Mouse (Mus musculus) urinary bladder, adult 2 months (tissue): ENCODE data around the gene Ccdc86. TPM values are rescaled to one million over a fixed set of nuclear protein-coding genes. Genes with fewer than 3 reads are reported as not detected.
A peak's percentile ranks its signal among the peaks of the same experiment; 100 is the strongest.

ENCODE experiments used
- DNase-seq: peaks from one replicate; pipeline ENCODE4 v3.0.0; 2022; ENCODE audit warnings: low spot score
- polyA plus RNA-seq: library from polyadenylated mRNA; depleted of rRNA; stranded (reverse); fragments of >200 nt; gene quantifications from 2 replicates; pipeline ENCODE4 v1.2.3, GENCODE M21; 2012; rRNA removed

The Ccdc86 gene
- 7.3 and 7.9 TPM in 2 replicates for polyA plus RNA-seq

DNA sequence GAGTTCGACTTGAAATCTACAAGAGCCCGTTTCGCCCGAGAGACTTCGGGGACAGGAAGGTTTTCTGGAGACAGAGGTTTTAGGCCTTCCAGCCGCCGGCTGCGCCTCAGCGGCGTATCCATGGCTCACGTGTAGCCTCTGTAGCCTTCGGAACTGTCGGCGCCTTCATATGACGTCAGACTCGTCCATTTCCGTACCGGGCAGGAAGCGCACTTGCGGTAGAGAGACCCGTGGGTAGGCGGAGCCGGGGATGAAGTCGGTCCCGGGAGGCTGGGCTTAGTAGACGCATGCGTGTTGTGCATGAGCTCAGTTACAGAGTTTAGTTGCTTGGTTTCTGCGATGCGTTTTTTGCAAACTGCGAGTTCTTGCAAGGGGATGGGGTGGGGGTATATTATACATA lies at the start of gene Ccdc86:
Gene Ccdc86 (minus strand): TSS at position 155 of the 400 bp plus-strand sequence.
- peak; percentile 86 for DNase-seq

DNA sequence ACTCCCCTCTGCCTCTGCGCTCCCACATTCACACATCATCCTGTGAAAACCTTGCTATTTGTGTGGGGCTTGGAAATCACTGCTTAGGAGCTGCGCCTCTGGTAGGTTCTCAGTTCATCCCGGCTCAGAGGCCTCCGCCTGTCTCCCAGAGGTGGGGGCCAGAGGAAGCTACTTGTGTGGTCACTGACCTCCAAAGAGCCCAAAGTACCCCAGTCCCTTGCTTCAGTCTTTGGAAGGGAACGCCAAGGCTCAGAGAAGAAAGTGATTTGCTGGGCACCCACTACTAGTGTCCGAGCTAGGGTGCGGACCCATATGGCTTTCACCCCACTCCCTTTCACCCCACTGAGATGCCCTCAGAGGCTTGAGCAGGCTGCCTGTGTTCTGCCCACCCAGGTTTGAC lies 44.1 kb upstream of the Ccdc86 start, which contains the start of gene Ms4a15:
Gene Ms4a15 (minus strand): TSS at position 101 of the 400 bp plus-strand sequence.
- no peak for DNase-seq

DNA sequence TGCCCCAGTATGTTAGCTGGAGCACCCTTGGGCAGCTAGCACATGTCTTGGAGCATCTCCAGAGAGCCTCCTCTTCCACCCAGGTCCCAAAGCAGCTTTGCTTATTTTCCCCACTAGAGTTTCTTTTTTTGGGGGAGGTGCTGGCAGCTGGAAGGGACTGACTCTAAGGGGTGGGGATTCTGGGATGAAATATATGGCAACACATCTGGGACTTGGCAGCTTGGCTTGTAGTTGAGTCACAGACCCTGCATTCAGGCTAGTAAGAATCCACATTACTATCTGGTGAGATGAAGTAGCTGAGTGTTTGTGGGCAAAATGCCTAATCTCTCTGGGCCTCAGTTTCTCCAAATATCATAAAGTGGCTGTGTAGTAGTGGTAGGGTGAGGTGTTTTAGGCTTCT lies 42.8 kb upstream of the Ccdc86 start:
- DNase-seq, result no peak

DNA sequence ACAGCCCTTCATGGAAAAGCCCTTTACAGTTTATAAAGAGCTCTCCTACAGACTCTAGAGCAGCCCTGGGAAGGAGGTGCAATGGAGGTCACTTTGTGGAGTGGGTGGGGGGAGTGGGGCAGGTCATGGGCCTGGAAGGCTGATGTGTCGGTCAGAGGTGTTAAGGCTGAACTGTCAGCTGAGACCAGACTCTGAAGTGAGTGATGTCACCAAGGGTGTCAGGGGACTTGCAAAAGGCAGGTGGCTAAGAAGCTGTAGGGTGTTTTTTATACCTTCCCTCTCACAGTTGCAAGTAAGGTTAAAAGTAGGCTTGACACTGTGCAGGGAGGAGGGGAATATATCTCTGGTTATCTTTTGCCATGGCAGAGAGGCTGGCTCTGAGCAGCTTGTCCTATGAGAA lies 41.7 kb upstream of the Ccdc86 start:
- no peak for DNase-seq

DNA sequence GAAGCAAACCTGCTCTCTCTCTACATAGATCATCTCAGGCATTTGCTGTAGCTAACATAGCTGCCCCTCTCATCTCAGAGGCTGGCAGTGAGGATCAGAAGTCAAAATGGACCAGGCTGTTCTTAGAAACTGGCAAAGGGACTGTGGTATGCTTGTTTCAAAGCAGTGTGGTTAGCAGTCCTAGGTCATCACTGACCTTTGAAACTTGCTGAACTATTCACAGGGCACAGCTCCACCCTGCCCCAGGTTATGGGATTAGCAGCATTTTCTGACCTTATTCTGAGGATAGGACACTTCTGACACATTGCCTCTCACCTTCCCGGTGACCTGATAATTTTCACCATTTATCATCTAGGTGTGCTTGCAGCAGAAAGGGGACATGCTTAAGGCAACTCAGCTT lies 39.5 kb upstream of the Ccdc86 start:
- DNase-seq, result no peak

DNA sequence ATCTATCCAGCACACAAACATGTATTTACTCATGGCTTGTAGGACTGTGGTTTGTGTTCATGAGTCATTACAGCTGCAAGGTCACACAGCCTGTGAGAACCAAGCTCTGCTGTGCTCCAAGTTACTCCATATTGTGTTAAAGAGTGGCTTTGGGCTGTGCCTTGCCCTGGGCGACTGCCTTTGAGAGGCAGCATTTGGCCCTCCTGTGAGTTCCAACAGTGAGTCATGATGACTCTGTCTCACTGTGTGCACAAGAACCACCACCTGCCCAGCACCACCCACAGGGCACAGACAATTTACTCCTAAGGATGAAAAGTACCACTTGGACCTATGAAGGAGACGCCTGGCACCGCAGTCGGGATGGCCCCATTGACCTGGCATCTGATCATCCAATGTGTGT lies 36.8 kb upstream of the Ccdc86 start:
- no peak for DNase-seq

DNA sequence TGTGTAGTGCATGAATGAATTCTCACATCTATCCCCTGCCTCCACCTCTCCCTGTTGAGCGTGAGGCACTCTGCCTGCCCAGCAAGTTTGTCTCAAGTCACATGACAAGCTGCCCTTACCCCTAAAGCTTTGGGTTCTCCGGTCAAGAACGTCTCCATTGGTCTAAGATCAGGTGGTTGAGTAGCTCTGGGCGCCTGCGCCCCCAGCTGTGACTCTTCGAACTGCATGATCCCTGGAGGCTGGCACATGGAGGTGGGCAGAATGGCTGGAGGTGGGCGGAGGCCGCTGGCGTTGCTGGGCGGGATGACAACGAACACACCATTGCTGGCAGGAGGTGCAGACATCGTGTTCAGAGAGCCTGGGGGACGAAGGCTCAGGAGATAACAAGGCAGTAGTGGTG lies 35.5 kb upstream of the Ccdc86 start:
- DNase-seq, result no peak

DNA sequence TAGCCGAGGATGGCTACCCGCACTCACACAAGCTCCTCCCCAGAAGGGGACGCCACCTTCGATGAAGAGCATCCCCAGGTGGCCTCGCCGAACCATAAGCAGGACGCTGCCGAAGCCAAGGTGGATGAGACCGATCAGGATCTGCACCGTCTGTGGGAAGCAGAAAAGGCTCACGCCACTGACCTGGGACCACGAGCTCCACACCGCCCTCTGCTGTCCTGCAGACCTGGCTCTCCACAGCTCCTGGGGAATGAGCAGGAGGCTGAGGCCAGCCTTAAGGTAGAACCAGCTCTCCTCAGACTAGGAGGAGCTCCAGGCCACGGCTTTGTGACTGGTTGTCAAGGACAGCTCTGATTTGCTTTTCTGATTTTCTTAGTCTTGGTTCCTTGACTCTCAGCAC lies 34.1 kb upstream of the Ccdc86 start:
- no peak for DNase-seq

DNA sequence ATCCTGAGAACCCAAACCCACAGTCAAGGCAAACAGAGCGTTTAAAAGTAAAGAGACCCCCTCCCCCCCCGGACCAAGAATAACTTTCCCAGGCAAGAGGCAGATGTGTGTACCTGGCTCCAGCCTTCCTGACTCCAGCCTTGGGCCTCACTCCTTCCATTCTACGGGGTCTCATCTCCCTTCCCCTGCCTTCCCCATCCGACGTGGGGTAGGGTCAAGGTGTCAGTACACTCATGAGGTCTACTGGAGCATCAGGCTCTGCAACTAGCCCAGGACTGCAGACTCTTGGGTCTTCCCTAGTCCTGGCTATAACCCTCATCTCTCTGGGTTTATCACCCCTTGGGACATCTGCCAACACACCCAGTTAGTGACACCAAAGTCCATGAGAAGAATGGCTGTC lies 31.1 kb upstream of the Ccdc86 start:
- no peak for DNase-seq

DNA sequence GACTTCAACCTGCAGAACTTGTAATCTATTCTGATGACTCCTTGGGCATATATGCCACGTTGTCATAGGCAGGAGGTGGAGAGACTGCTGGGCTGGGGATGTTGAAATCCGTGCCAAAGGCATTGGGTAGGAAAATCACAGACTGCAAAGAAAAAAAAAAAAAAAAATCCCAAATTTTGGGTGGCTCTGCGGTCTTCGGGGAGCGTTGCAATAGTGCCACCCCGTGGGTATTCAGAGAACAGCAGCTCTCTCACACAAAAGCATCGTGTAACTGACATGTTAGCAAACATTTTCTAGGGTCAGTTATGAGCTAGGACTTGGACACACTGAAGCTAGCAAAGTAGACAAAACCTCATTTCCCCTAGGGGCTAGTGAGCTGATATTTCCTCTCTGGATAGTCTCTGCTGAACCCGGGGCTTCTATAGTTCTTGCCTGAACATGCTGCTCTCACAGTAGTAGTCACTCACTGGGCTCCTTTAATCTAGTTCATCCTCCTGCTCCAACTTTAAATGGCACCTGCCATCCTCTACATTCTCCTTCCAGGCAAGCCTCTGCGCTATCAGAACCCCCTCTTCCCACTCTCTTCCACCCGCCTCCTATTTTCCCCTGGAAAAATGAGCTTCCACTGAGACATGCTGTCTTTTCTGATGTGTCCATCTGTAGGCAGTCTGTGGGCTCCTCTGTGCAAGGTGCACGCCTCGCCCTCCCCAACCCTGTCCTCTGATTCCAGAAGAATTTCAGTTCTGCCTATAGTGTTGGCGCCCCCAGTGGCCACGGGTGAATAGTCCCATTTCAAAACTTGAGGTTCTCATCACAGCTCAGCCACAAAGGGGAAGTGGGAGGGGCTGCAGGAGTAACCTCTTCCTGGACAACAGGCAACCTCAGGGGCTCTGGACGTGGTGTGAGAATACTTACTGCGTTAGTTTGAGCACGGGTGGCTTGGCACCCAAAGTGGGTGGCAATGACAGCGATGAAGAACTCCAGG lies 30.4 kb upstream of the Ccdc86 start:
- peak; percentile 49 for DNase-seq

DNA sequence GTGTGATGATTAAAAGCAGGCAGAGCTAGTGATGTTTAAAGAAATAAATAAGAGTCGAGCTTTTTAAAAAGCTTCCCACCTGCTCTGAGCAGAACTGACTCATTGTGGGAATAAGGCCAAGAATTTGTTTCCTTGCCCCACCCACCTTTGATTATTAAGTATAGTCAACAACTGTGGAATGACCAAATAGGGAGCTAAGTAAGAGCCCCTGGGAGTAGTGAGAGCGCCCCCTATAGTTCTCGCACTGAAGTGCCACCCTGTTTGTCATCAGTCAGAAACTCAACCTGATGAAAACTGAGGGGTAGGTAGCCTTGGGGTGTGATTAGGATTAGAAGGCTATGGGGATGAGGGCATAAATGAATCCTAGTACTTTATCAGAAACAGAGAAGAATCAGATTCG lies 27.3 kb upstream of the Ccdc86 start:
- no peak for DNase-seq

DNA sequence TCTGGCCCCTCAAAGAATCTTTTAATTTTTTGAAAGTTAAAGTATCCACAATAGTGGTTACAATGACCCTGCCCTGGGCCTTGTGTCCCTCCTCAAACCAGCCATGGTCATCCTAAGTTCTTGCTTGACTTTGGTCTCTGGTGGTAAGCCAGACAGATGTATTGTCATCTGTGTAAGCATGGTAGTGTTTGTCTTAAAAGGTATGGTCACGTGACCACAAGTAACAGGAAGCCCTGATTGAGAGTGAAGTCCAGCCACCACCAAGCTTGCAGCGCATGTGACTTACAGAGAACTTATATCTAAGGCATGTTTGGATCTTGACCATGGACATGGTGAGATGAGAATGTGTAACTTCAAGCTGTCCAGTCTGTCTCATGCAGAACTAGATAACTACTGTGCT lies 26.1 kb upstream of the Ccdc86 start:
- DNase-seq, result no peak

DNA sequence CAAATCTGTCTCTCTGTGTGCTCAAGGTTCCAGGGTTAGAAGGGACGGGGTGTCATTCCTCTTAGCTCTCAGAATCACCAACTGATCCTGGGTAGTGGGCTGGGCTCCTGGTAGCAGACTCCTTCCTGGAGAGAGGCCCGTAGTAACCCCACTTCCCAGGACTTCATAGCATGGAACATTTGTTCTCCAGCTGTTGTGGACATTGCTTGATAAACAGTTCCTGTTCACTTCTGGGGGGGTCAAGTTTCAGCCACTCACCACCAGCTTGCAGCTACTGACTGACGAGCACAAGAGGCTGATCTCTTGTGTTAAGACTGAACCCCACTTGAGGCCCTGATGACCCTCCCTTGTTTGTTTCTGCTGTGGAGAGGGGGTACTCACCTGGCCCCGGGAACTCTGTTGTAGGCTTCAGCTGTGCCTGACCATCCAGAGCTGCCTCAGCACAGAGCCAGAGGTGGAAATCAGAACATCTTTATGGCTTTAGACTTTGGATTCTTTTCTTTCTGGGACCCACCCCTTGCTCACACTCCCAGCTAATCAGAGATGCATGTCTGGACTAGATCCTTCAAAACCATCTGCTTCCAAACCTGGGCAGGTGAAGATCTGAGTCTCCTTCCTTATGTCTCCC lies 25.3 kb upstream of the Ccdc86 start, which contains the start of gene Ms4a10:
Gene Ms4a10 (minus strand): TSS at position 433 of the 628 bp plus-strand sequence.
- no peak for DNase-seq

DNA sequence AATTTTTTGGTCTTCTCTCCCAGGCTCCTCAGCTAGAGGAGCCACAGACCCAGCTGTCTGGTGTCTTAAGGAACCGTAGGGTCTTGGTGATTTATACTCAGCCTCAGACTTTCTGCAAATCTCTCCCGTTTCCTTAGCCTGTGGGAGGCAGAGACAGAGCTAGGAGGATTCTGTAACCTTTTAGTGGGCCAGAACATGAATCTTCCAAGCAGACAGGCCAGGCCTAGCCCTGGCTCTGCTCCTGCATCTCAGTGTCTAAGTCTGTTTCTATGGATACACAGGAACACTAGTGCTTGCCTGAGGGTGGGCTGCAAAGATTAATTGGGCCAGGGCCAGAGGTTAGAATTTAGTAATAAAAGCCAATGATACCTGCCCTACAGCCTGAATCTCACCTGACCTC lies 24.1 kb upstream of the Ccdc86 start:
- DNase-seq, result no peak

DNA sequence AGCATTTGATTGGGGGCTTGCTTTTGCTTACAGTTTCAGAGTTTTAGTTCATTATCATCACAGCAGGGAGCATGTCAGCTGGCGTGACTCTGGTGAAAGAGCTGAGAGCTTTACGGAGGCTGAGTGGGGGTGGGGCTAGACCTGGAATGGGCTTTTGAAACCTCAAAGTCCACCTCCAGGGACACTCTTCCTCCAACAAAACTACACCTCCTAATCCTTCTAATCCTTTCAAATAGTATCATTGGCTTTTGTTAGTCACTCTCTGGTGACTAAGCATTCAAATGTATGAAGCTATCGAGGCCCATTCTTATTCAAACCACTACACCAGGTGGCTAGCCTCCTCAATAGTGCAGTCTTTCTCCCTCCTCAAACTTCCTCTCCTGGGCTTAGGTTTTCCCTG lies 23.6 kb upstream of the Ccdc86 start:
- no peak for DNase-seq

DNA sequence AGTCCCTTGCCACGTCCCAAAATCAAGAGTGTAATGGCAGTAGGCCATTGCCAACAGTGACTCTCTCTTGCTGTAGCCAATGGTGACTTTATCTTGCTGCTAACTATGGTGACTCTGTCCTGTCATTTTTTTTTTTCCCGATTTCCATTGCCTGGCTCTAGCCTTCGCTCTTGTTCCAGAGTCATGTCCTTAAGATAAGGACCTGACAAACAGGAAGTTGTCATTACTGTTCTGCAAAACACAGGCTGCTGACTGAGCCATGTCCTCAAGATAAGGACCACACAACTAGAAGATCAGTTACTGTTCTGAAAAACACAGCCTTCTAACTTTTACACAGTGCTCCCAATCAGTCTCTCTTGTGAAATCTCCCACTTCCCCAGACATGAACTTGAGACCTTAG lies 21.4 kb upstream of the Ccdc86 start:
- DNase-seq, result no peak

DNA sequence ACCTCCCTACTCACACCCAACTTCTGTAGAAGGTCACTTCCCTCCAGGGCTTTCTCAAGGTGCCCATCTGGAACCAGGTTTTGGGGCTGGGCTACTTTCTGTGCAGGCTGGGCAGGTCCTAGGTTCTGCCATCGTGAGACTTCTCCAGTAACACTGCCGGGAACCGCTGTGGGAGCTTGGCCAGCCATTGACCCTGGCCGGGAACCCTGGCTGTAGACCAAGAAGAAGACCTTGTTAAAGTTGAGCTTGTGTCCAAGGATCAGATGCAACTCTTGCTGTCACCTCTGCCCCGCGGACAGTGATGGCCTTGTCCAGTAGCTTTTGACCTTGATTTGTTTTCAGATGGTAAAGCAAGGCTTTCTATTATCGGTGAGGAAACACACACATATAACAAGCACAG lies 19.5 kb upstream of the Ccdc86 start:
- no peak for DNase-seq

DNA sequence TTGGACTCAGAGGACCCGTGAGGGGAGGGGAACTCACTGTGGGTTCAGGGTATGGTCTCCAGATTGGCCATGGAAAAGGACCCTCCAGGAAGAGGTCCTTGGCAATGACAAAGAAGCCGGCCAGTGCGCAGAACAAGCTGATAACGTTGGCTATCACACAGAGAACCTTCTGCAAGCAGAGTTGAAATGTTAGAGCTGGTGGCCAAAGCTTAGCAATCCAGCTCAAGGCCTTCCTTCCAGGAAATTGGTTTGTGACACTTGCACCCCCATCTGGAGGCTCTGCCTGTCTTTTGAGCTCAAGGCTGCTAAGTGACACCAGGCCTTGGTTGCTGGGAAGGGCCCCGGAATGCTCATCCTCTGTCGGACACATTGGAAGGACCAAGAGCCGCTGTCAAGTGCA lies 16.7 kb upstream of the Ccdc86 start:
- no peak for DNase-seq

DNA sequence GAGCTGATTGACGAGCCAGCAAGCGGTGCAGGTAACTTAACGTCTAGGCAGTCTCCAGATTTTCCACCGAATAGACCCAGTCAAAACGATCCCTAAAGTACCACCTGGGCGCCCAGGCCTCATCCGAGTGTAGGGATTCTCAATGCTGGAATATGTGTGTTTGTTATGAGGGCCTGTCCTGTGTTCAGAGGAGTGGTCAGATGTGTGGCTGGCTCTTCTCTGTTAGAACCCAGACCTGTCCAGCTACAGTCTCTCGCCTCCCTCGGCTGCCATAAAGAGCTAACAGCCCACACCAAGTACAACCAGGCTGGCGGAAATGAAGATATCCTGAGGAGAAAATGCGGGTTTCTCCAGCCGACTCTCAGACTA lies 10.9 kb upstream of the Ccdc86 start:
- DNase-seq, result no peak

DNA sequence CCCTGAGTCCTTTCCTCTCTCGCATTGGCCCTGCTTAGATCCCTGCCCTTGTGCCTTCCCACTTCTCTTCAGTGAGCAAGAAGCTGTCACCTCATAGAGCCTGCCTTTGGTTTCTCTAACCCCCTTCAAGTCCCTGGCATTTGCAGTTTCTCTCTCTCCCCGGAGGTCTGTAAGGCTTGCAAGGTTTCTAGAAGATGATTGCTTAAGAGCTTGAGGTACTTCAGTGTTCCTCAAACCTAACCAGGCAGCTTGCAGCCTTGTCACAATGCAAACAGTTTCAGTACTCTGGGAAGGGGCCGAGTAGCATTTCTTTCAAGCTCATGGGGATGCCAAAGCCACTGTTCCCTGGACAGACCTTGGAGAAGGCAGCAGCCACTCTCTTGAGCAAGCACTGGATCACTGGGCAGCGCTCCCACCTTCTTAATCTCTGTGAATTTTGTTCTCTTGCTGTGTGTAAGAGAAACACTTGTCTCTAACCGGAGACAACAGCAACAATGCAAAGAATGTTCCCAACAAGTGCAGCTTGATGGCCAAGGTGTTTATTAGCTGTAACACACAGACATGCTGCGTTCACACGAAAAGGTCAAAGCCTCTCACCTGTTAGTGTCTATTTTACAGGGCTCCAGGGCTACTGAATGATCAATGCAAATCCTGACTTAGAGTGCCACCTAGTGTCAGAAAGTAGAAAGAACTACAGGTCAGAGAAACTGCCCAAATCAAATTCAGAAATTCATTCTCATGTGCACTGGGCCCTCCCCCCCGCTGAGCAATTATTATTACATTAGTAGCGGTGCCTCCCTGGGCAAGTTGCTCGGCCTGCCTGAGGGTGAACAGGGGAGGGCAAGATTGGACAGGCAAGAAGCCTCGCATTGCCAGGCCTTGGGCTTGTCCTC lies 10.3 kb upstream of the Ccdc86 start:
- DNase-seq, result no peak

DNA sequence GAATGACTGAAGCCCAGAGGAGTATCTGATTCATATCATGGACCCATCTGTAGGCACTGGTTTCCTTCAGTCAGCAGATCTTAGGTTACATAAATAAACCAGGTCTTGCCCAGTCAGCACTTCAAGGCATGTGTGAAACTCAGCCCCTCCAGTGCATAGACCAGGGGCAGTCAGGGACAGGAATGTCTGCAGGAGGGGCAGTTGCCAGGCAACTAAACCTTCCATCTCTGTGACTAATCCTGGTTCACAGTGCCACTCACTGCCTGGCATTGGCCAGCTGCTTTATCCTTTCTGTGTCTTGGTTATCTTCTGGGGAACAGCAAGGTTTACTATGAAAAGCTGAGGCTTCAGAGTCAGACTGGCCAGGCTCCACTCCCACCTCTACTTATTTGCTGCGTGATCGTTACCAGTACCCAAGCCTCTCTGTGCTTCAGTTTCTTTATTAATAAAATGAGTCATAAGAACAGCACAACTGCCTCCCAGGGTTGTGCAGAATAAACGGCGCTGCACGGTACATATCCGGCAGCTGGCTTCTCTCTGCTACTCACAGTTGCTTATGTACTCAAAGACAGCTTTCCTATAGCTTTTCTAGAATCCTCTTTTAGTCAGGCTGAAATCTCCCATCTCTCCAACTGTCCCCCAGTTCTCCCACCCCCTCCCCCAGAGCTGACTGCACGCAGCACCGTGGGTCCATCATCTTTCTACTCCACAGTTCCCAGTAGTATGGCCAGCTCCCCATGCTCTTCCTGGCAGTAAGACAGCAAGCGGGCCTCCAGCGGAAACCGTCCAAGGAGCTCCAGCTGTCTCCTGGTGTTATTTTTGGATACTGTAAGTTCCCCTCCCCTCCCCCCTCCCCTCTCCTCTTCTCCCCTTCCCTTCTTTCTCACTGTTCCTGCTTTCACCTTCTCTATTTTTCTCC lies 3.2 kb upstream of the Ccdc86 start:
- no peak for DNase-seq
